Mouse (Mus musculus): ENCODE data around the gene Gipc3. TPM values are rescaled to one million over a fixed set of nuclear protein-coding genes. Genes with fewer than 3 reads are reported as not detected.

Gene Gipc3
- polyA plus RNA-seq, 1 experiment from 2014 or later, result not detected

DNA sequence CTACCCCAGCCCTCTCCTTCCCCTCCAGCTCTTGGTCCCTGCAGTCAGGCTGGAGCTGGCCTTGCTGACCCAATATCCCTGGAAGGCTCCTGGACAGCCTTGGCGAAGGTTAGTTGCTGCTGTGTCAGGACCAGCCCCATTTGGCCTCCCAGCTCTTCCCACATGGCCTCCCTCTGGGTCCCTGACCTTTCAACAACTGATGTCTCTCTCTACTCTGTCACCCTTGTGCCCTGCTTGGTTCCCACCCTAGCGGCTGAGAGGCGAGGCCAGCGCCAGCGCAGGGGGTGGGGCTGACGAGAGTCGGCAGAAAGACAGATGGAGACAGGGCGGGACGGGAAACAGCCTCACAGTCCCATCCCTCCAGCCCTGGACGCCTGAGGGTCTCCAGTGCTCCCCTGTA lies 14.7 kb downstream of the Gipc3 start, which contains the start of gene Tbxa2r:
Gene Tbxa2r, plus strand, starts transcription at position 346 of the 400 bp plus-strand sequence.
- no peak within 1 kb of the TSS for H3K9ac ChIP-seq (replicated peaks; ENCODE audit: low read depth, low read length)
- no peak for ATAC-seq
- H3K9me3 ChIP-seq (ENCODE audit: control insufficient read depth, low read length), result no peaks in the 10 kb centered on the region
- WGBS, result 19% methylated on average over 10 of the region's 10 CpGs
- no peak within 1 kb of the TSS for H3K27ac ChIP-seq (ENCODE audit: low read length)
- H3K27me3 ChIP-seq (replicated peaks; ENCODE audit: control insufficient read depth, insufficient read depth, low read length), result peaks cover 10% of the 10 kb centered on the region
- no peak within 1 kb of the TSS for H3K4me3 ChIP-seq (replicated peaks; ENCODE audit: low read length)
- no peak within 1 kb of the TSS for H3K4me2 ChIP-seq (ENCODE audit: low read length)
- peaks cover 32% of the 10 kb centered on the region for H3K36me3 ChIP-seq (ENCODE audit: control insufficient read depth, insufficient read depth)
- no peaks in the 10 kb centered on the region for H3K4me1 ChIP-seq (replicated peaks; ENCODE audit: control insufficient read depth, insufficient read depth, low read length)

DNA sequence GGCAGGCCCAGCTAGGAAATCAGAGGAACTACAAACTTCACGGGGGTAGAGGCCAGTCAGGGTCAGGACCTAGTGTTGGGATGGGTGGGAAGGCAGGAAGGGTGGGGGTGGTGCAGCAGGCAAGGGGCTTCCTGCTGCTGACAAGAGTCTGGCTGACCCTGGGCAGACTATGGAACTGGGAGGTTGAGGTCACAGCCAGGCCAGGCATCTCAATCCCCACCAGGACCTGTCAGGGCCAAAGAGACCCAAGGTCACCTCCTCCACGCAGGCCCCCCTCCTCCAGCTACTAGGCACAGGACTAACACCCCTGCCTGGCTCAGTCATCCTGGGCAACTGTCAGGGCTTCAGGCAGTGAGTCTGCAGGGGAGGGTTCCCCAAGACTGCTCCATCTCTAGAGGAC lies 15.1 kb downstream of the Gipc3 start:
- H3K4me3 ChIP-seq (replicated peaks; ENCODE audit: low read length), result no peak overlapping the region
- peaks cover 8% of the 10 kb centered on the region for H3K27me3 ChIP-seq (replicated peaks; ENCODE audit: control insufficient read depth, insufficient read depth, low read length)
- no peak for ATAC-seq
- H3K4me1 ChIP-seq (replicated peaks; ENCODE audit: control insufficient read depth, insufficient read depth, low read length), result no peaks in the 10 kb centered on the region
- no peak overlapping the region for H3K27ac ChIP-seq (ENCODE audit: low read length)
- H3K36me3 ChIP-seq (ENCODE audit: control insufficient read depth, insufficient read depth), result peaks cover 35% of the 10 kb centered on the region
- no peak overlapping the region for H3K9ac ChIP-seq (replicated peaks; ENCODE audit: low read depth, low read length)
- 73% methylated on average over 2 of the region's 2 CpGs for WGBS
- H3K4me2 ChIP-seq (ENCODE audit: low read length), result no peak overlapping the region
- H3K9me3 ChIP-seq (ENCODE audit: control insufficient read depth, low read length), result no peaks in the 10 kb centered on the region

DNA sequence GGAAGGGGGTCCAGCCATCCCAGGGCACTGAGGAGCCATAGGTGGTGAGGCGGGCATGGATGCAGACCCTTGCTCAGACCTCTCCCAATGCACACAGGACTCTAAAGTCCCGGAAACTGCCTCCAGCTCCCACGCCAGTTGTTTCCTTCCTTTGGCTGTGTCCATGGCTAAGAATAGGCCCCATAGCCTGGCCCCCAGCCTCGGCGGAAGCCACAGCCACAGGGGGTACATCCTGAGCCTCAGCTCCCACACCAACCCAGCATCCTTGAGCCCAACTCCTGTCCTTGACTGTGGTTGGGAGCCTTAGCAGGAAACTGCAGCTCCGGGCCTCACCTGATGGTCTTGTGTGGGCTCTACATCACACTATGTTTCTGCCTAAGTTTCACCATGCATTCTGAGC lies 16.2 kb downstream of the Gipc3 start:
- Histone ChIP-seq H3K27ac (ENCODE audit: low read length) (0 out of 2 replicates have a peak overlapping the region, but pooled peaks have one; percentile 14), H3K9ac (replicated peaks; ENCODE audit: low read depth, low read length) (no peak overlapping the region), H3K36me3 (ENCODE audit: control insufficient read depth, insufficient read depth) (peaks cover 41% of the 10 kb centered on the region), H3K4me1 (replicated peaks; ENCODE audit: control insufficient read depth, insufficient read depth, low read length) (peaks cover 7% of the 10 kb centered on the region), H3K4me3 (replicated peaks; ENCODE audit: low read length) (no peak overlapping the region), H3K27me3 (replicated peaks; ENCODE audit: control insufficient read depth, insufficient read depth, low read length) (no peaks in the 10 kb centered on the region), H3K4me2 (ENCODE audit: low read length) (no peak overlapping the region), H3K9me3 (ENCODE audit: control insufficient read depth, low read length) (no peaks in the 10 kb centered on the region)
- 81% methylated on average over 6 of the region's 6 CpGs for WGBS
- no peak for ATAC-seq

DNA sequence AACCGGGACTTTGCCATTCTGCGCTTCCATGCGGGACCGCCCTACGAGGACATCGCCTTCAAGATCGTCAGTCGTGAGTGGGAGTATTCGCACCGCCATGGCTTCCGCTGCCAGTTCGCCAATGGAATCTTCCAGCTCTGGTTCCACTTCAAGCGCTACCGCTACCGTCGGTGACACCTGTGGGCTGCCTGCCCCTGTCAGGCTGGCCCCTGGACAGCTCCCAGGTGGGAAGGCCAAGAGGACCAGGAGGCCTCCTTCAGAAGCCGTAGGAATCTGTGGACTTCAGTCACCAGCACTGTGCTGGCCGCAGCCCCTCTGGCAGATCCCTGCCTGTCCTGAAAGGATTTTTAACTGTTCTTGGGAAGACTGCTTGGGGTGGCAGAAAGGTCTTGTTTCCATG lies 17.3 kb downstream of the Gipc3 start:
- no peak for ATAC-seq
- 93% methylated on average over 18 of the region's 18 CpGs for WGBS
- Histone ChIP-seq H3K9ac (replicated peaks; ENCODE audit: low read depth, low read length) (no peak overlapping the region), H3K4me2 (ENCODE audit: low read length) (no peak overlapping the region), H3K4me3 (replicated peaks; ENCODE audit: low read length) (no peak overlapping the region), H3K9me3 (ENCODE audit: control insufficient read depth, low read length) (no peaks in the 10 kb centered on the region), H3K36me3 (ENCODE audit: control insufficient read depth, insufficient read depth) (peaks cover 41% of the 10 kb centered on the region), H3K4me1 (replicated peaks; ENCODE audit: control insufficient read depth, insufficient read depth, low read length) (peaks cover 11% of the 10 kb centered on the region), H3K27me3 (replicated peaks; ENCODE audit: control insufficient read depth, insufficient read depth, low read length) (no peaks in the 10 kb centered on the region), H3K27ac (ENCODE audit: low read length) (no peak overlapping the region)

DNA sequence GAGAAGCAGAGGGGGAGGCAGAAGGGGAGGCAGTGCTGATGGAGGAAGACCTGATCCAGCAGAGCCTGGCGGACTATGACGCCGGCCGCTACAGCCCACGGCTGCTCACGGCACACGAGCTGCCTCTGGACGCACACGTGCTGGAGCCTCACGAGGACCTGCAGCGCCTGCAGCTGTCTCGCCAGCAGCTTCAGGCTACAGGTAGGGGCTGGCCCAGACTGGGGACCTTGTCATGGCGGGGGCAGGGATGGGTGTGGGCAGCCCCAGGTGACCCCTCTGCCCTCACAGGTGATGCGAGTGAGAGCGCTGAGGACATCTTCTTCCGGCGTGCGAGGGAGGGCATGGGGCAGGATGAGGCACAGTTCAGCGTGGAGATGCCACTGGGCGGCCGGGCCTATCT lies 17.9 kb downstream of the Gipc3 start:
- H3K9me3 ChIP-seq (ENCODE audit: control insufficient read depth, low read length), result no peaks in the 10 kb centered on the region
- peaks cover 41% of the 10 kb centered on the region for H3K36me3 ChIP-seq (ENCODE audit: control insufficient read depth, insufficient read depth)
- no peak overlapping the region for H3K9ac ChIP-seq (replicated peaks; ENCODE audit: low read depth, low read length)
- H3K4me1 ChIP-seq (replicated peaks; ENCODE audit: control insufficient read depth, insufficient read depth, low read length), result peaks cover 11% of the 10 kb centered on the region
- H3K4me3 ChIP-seq (replicated peaks; ENCODE audit: low read length), result no peak overlapping the region
- 96% methylated on average over 21 of the region's 21 CpGs for WGBS
- no peaks in the 10 kb centered on the region for H3K27me3 ChIP-seq (replicated peaks; ENCODE audit: control insufficient read depth, insufficient read depth, low read length)
- H3K4me2 ChIP-seq (ENCODE audit: low read length), result no peak overlapping the region
- no peak overlapping the region for H3K27ac ChIP-seq (ENCODE audit: low read length)
- ATAC-seq, result no peak

DNA sequence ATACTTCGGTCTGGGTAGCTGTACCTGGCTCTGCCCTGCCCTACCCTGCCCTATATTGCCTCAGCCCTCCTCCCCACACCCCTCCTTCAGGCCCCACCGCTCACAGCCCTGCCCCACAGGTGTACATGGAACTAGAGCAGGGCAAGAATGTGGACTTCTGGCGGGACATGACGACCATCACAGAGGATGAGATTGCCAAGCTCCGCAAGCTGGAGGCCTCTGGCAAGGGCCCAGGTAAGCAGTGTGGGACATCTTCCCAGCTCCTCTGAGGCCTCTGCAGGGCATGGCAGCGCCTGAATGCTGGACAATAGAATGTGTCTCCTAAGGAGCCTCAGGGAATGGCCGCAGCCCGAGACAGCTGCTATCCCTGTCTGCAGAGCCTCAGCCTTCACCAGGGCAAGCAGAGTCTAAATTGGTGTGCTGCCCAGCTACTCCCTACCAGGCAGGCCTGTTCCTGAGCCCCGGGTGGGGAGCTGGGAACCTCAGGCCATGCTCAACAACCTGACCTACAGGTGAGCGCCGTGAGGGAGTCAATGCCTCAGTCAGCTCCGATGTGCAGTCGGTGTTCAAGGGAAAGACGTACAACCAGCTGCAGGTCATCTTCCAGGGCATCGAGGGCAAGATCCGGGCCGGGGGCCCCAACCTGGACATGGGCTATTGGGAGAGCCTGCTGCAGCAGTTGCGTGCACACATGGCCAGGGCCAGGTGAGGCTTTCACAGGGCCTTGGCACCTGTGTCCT lies 19.1 kb downstream of the Gipc3 start:
- H3K4me3 ChIP-seq (replicated peaks; ENCODE audit: low read length), result no peak overlapping the region
- ATAC-seq, result no peak
- H3K27ac ChIP-seq (ENCODE audit: low read length), result no peak overlapping the region
- H3K9me3 ChIP-seq (ENCODE audit: control insufficient read depth, low read length), result no peaks in the 10 kb centered on the region
- H3K4me2 ChIP-seq (ENCODE audit: low read length), result no peak overlapping the region
- 93% methylated on average over 18 of the region's 18 CpGs for WGBS
- H3K9ac ChIP-seq (replicated peaks; ENCODE audit: low read depth, low read length), result no peak overlapping the region
- H3K36me3 ChIP-seq (ENCODE audit: control insufficient read depth, insufficient read depth), result peaks cover 41% of the 10 kb centered on the region
- no peaks in the 10 kb centered on the region for H3K27me3 ChIP-seq (replicated peaks; ENCODE audit: control insufficient read depth, insufficient read depth, low read length)
- peaks cover 22% of the 10 kb centered on the region for H3K4me1 ChIP-seq (replicated peaks; ENCODE audit: control insufficient read depth, insufficient read depth, low read length)

DNA sequence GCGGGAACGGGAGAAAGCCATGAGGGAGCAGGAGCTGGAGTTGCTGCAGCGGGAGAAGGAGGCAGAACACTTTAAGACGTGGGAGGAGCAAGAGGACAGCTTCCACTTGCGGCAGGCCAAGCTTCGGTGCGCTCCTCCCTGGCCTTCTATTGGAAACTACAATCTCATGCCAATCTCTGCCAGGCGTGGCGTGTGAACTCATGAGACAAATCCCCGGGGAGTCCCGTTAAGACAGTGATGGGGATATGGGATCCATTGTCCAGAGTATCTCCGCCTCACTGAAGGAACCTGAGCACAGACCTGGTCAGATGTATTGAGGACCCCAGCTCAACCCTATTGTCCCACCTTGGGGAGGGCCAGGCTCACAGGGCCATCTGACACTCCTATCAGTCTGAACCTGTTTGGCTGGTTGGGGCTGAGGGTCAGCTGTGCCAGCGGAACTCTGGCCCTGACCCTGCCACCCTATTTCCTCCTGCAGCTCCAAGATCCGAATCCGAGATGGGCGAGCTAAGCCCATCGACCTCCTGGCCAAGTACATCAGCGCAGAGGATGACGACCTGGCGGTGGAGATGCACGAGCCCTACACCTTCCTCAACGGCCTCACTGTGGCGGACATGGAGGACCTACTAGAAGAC lies 19.8 kb downstream of the Gipc3 start:
- H3K4me2 ChIP-seq (ENCODE audit: low read length), result no peak overlapping the region
- H3K4me3 ChIP-seq (replicated peaks; ENCODE audit: low read length), result no peak overlapping the region
- H3K9ac ChIP-seq (replicated peaks; ENCODE audit: low read depth, low read length), result no peak overlapping the region
- H3K9me3 ChIP-seq (ENCODE audit: control insufficient read depth, low read length), result no peaks in the 10 kb centered on the region
- WGBS, result 93% methylated on average over 23 of the region's 23 CpGs
- H3K36me3 ChIP-seq (ENCODE audit: control insufficient read depth, insufficient read depth), result peaks cover 41% of the 10 kb centered on the region
- H3K4me1 ChIP-seq (replicated peaks; ENCODE audit: control insufficient read depth, insufficient read depth, low read length), result peaks cover 24% of the 10 kb centered on the region
- no peak for ATAC-seq
- no peak overlapping the region for H3K27ac ChIP-seq (ENCODE audit: low read length)
- H3K27me3 ChIP-seq (replicated peaks; ENCODE audit: control insufficient read depth, insufficient read depth, low read length), result no peaks in the 10 kb centered on the region

DNA sequence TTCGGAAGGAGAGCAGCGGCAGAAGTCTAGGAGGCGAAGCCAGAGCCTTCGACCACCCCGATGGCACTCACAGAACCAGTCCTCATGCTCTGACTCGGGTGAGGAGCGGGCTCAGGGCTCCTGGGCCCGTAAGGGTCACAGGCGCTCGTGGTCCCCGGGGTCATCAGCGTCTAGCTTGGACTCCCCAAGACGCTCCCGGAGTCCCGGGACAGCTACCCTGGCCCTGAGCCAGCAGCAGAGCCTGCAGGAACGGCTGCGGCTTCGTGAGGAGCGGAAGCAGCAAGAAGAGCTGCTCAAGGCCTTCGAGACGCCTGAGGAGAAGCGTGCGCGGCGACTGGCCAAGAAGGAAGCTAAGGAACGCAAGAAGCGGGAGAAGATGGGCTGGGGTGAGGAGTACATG lies 20.6 kb downstream of the Gipc3 start:
- Histone ChIP-seq H3K27ac (ENCODE audit: low read length) (no peak overlapping the region), H3K27me3 (replicated peaks; ENCODE audit: control insufficient read depth, insufficient read depth, low read length) (no peaks in the 10 kb centered on the region), H3K9ac (replicated peaks; ENCODE audit: low read depth, low read length) (no peak overlapping the region), H3K9me3 (ENCODE audit: control insufficient read depth, low read length) (no peaks in the 10 kb centered on the region), H3K36me3 (ENCODE audit: control insufficient read depth, insufficient read depth) (peaks cover 41% of the 10 kb centered on the region), H3K4me3 (replicated peaks; ENCODE audit: low read length) (no peak overlapping the region), H3K4me2 (ENCODE audit: low read length) (no peak overlapping the region), H3K4me1 (replicated peaks; ENCODE audit: control insufficient read depth, insufficient read depth, low read length) (peaks cover 24% of the 10 kb centered on the region)
- 95% methylated on average over 27 of the region's 27 CpGs for WGBS
- ATAC-seq, result no peak

DNA sequence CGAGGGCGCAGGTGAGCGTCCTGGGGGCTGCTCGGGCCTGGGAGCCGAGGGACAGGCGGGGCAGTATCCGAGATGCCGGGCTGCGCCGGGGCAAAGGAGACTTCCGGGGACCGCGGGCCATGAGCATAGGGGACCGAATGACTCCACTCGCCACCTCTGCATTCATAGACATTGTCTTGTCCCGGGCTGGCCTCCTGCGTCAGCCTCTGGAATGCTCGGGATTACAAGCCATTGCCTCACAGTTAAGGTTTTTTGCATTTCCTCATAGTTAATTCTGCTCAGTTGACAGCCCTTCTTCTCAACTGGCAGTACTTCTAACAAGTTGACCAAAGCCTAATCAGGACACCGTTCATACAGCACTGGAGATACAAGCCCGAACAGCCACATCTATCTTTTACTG lies 21.6 kb downstream of the Gipc3 start:
- peak overlapping the region; percentile 89 for H3K4me3 ChIP-seq (replicated peaks; ENCODE audit: low read length)
- H3K9me3 ChIP-seq (ENCODE audit: control insufficient read depth, low read length), result no peaks in the 10 kb centered on the region
- no peak for ATAC-seq
- WGBS, result 3% methylated on average over 19 of the region's 20 CpGs
- no peaks in the 10 kb centered on the region for H3K27me3 ChIP-seq (replicated peaks; ENCODE audit: control insufficient read depth, insufficient read depth, low read length)
- peak overlapping the region; percentile 66 for H3K9ac ChIP-seq (replicated peaks; ENCODE audit: low read depth, low read length)
- H3K4me1 ChIP-seq (replicated peaks; ENCODE audit: control insufficient read depth, insufficient read depth, low read length), result peaks cover 24% of the 10 kb centered on the region
- H3K36me3 ChIP-seq (ENCODE audit: control insufficient read depth, insufficient read depth), result peaks cover 35% of the 10 kb centered on the region
- H3K27ac ChIP-seq (ENCODE audit: low read length), result peak overlapping the region; percentile 97; the same call in 1 of the 2 replicates
- H3K4me2 ChIP-seq (ENCODE audit: low read length), result peak overlapping the region; percentile 83
